Mouse (Mus musculus) lung, adult 2 months (tissue): ENCODE measurements at regions not wholly inside any gene's neighbourhood (a gene's known extent, or its start where the extent isn't known, plus 50 kb on each side); places are given as distances from the start of the nearest gene placed in this dataset.

ENCODE experiments used
- CTCF ChIP-seq: fragments of 200-500 bp; IDR thresholded peaks from 2 replicates; pipeline ENCODE4 v1.5.1; 2011; ENCODE audit warnings: mild to moderate bottlenecking, low read length, control low read depth; ENCODE audit not compliant: insufficient read depth
- POLR2A ChIP-seq: fragments of 200-500 bp; IDR thresholded peaks from 2 replicates; pipeline ENCODE4 v1.6.1; 2011; ENCODE audit warnings: low read depth, mild to moderate bottlenecking, control low read depth, low read length, borderline replicate concordance; ENCODE audit errors: extremely low read depth

DNA sequence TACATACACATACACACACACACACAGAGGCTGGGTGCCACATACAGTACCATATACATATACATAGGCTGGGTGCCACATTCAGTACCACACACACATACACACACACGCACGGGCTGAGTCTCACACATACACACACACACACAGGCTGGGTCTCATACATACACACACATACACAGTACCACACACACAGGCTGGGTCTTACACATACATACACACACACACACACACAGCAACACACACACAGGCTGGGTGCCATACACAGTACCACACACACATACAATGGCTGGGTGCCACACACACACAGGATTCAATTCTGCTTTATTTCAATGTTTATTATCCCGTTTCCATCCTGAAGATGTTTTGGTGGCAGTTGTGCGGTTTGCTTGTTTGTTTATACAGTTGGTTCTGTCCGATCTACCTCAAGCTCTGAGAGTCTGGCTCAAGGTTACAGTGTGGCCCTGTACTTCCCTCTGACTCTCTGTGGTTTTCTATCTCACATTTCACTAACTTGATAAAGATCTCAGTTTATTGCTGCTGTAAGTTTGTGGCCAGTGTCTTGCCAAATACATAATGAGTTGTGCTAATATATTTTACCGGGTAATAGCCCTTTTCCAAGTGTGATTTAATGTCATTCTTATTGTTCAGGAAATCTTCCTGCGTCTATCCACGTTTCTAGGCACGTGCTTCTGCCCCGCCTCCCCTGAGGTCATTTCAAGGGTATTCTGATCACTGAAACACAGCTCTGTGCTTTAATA, 164.7 kb upstream of the Zfp637 start:
- TF ChIP-seq POLR2A, result no peak
- TF ChIP-seq CTCF, result no peak
